Mouse (Mus musculus): Measurements from ENCODE around the gene Nbas.
A peak's percentile ranks its signal among the peaks of the same experiment; 100 is the strongest.

Gene Nbas

GRCm38 (mm10) chr12:13615661-13616060 lies 346.7 kb downstream of the Nbas start:
- DNase-seq (ENCODE audit: low read depth, low spot score): peak; percentile 17

- DNase-seq (ENCODE audit: low read depth, low spot score): no peak
Measured at GRCm38 (mm10) chr12:13622150-13622822, 353.4 kb downstream of the Nbas start.

- peak; percentile 17 for DNase-seq (ENCODE audit: low read depth, low spot score)
Measured at GRCm38 (mm10) chr12:13626803-13627706, 358.1 kb downstream of the Nbas start.
